Mouse (Mus musculus) heart, postnatal 0 days (tissue): ENCODE results near the gene Gdf10.

Experiments
- CTCF ChIP-seq: IDR thresholded peaks from 2 replicates; pipeline ENCODE4 v1.5.1; 2016; ENCODE audit warnings: antibody characterized with exemption, control low read depth, low read depth
- EP300 ChIP-seq: IDR thresholded peaks from 2 replicates; pipeline ENCODE4 v1.6.1; 2016; ENCODE audit warnings: antibody characterized with exemption, low read depth

GRCm38 (mm10) chr14:33965675-33966074 lies 42.3 kb downstream of the Gdf10 start:
- TF ChIP-seq CTCF (no peak), EP300 (no peak)
